Mouse (Mus musculus): Measurements from ENCODE around the gene Npr2.

DNA sequence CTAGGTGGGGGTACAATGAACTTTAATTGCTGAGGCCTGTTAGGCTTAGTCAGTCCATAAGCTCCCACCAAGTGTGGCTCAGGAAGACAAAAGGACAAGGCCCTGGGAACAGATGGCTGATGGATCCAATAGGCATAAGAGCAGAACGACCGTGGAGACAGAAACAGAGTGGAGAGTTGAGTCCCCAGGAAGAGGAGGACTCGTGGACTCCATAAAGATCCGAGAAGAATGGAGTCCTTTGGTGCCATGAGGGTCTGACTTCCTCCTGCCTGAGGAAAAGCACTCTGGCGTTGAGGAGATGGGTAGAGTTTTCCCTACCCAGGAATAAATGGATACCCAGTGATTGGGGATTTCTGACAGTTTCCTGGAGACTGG is 1.1 kb upstream of the Npr2 start:
- no peak for TF ChIP-seq E2F4 (IDR thresholded peaks at IDR 0.05; ENCODE audit: borderline replicate concordance, low read depth, low read length)
- TF ChIP-seq ZKSCAN1 (IDR thresholded peaks at IDR 0.05; ENCODE audit: low read depth, low read length) = no peak
